Mouse (Mus musculus): ENCODE results near the gene Muc15. TPM values are rescaled to one million over a fixed set of nuclear protein-coding genes. Genes with fewer than 3 reads are reported as not detected.

Gene Muc15
- polyA plus RNA-seq (2015; fragmentation: Nextera tagmentation; extraction: Ambion mirVana): 0.05 TPM in 2 replicates

GRCm38 (mm10) chr2:110721290-110721753 lies at the start of gene Muc15:
Gene Muc15 (plus strand): TSS chr2:110721340.
- no peak within 1 kb of the TSS for H3K4me2 ChIP-seq
- H3K36me3 ChIP-seq: no peaks in the 10 kb centered on the region
- no peaks in the 10 kb centered on the region for H3K27me3 ChIP-seq
- no peaks in the 10 kb centered on the region for H3K4me1 ChIP-seq (replicated peaks)
- 46% methylated on average over 3 of the region's 3 CpGs for WGBS
- H3K4me3 ChIP-seq: no peak within 1 kb of the TSS
- no peak within 1 kb of the TSS for H3K9ac ChIP-seq
- no peaks in the 10 kb centered on the region for H3K9me3 ChIP-seq (replicated peaks)
- no peak for ATAC-seq (replicated peaks; ENCODE audit: insufficient number of reproducible peaks, insufficient read depth, low FRiP score, low read depth)
- H3K27ac ChIP-seq: no peak within 1 kb of the TSS

- no peaks in the 10 kb centered on the region for H3K27me3 ChIP-seq
- H3K36me3 ChIP-seq: no peaks in the 10 kb centered on the region
- WGBS: 91% methylated on average over 3 of the region's 3 CpGs
- H3K9ac ChIP-seq: no peak overlapping the region
- no peaks in the 10 kb centered on the region for H3K9me3 ChIP-seq (replicated peaks)
- ATAC-seq (replicated peaks; ENCODE audit: insufficient number of reproducible peaks, insufficient read depth, low FRiP score, low read depth): no peak
- H3K4me1 ChIP-seq (replicated peaks): no peaks in the 10 kb centered on the region
- H3K27ac ChIP-seq: no peak overlapping the region
- H3K4me3 ChIP-seq: no peak overlapping the region
- no peak overlapping the region for H3K4me2 ChIP-seq
Observed at GRCm38 (mm10) chr2:110709436-110709835, 11.7 kb upstream of the Muc15 start.

- H3K9ac ChIP-seq: no peak overlapping the region
- H3K4me1 ChIP-seq (replicated peaks): no peaks in the 10 kb centered on the region
- no peaks in the 10 kb centered on the region for H3K9me3 ChIP-seq (replicated peaks)
- H3K4me2 ChIP-seq: no peak overlapping the region
- no peaks in the 10 kb centered on the region for H3K27me3 ChIP-seq
- WGBS: 50% methylated on average over 10 of the region's 10 CpGs
- no peak overlapping the region for H3K4me3 ChIP-seq
- H3K36me3 ChIP-seq: no peaks in the 10 kb centered on the region
- ATAC-seq (replicated peaks; ENCODE audit: insufficient number of reproducible peaks, insufficient read depth, low FRiP score, low read depth): 0 out of 2 replicates have a peak, but pooled peaks have one; percentile 43
- H3K27ac ChIP-seq: no peak overlapping the region
Observed at GRCm38 (mm10) chr2:110710055-110710720, 11.0 kb upstream of the Muc15 start.

- Histone ChIP-seq H3K4me2 (no peak overlapping the region), H3K27me3 (no peaks in the 10 kb centered on the region), H3K9ac (no peak overlapping the region), H3K27ac (no peak overlapping the region), H3K4me1 (replicated peaks) (no peaks in the 10 kb centered on the region), H3K4me3 (no peak overlapping the region), H3K9me3 (replicated peaks) (no peaks in the 10 kb centered on the region), H3K36me3 (no peaks in the 10 kb centered on the region)
- ATAC-seq (replicated peaks; ENCODE audit: insufficient number of reproducible peaks, insufficient read depth, low FRiP score, low read depth): no peak
Observed at GRCm38 (mm10) chr2:110719051-110719450, 2.1 kb upstream of the Muc15 start.

GRCm38 (mm10) chr2:110722208-110722607 lies 1.1 kb downstream of the Muc15 start:
- H3K4me1 ChIP-seq (replicated peaks): no peaks in the 10 kb centered on the region
- no peaks in the 10 kb centered on the region for H3K9me3 ChIP-seq (replicated peaks)
- ATAC-seq (replicated peaks; ENCODE audit: insufficient number of reproducible peaks, insufficient read depth, low FRiP score, low read depth): no peak
- no peak overlapping the region for H3K4me2 ChIP-seq
- no peaks in the 10 kb centered on the region for H3K36me3 ChIP-seq
- 55% methylated on average over 1 of the region's 1 CpGs for WGBS
- H3K4me3 ChIP-seq: no peak overlapping the region
- H3K27me3 ChIP-seq: no peaks in the 10 kb centered on the region
- H3K9ac ChIP-seq: no peak overlapping the region
- H3K27ac ChIP-seq: no peak overlapping the region

- H3K27me3 ChIP-seq: no peaks in the 10 kb centered on the region
- H3K27ac ChIP-seq: no peak overlapping the region
- no peak for ATAC-seq (replicated peaks; ENCODE audit: insufficient number of reproducible peaks, insufficient read depth, low FRiP score, low read depth)
- no peaks in the 10 kb centered on the region for H3K36me3 ChIP-seq
- no peak overlapping the region for H3K4me2 ChIP-seq
- no peak overlapping the region for H3K9ac ChIP-seq
- no peaks in the 10 kb centered on the region for H3K4me1 ChIP-seq (replicated peaks)
- no peaks in the 10 kb centered on the region for H3K9me3 ChIP-seq (replicated peaks)
- no peak overlapping the region for H3K4me3 ChIP-seq
Observed at GRCm38 (mm10) chr2:110726106-110726505, 5.0 kb downstream of the Muc15 start.

GRCm38 (mm10) chr2:110737236-110737635 lies 16.1 kb downstream of the Muc15 start:
- no peaks in the 10 kb centered on the region for H3K9me3 ChIP-seq (replicated peaks)
- H3K36me3 ChIP-seq: no peaks in the 10 kb centered on the region
- WGBS: 63% methylated on average over 4 of the region's 4 CpGs
- H3K4me2 ChIP-seq: no peak overlapping the region
- no peaks in the 10 kb centered on the region for H3K4me1 ChIP-seq (replicated peaks)
- H3K27ac ChIP-seq: no peak overlapping the region
- H3K4me3 ChIP-seq: no peak overlapping the region
- H3K27me3 ChIP-seq: no peaks in the 10 kb centered on the region
- no peak overlapping the region for H3K9ac ChIP-seq
- ATAC-seq (replicated peaks; ENCODE audit: insufficient number of reproducible peaks, insufficient read depth, low FRiP score, low read depth): no peak

GRCm38 (mm10) chr2:110737981-110738380 lies 16.8 kb downstream of the Muc15 start:
- Histone ChIP-seq H3K4me1 (replicated peaks) (no peaks in the 10 kb centered on the region), H3K9ac (no peak overlapping the region), H3K4me2 (no peak overlapping the region), H3K36me3 (no peaks in the 10 kb centered on the region), H3K27ac (no peak overlapping the region), H3K4me3 (no peak overlapping the region), H3K9me3 (replicated peaks) (no peaks in the 10 kb centered on the region), H3K27me3 (no peaks in the 10 kb centered on the region)
- WGBS: 59% methylated on average over 2 of the region's 2 CpGs
- ATAC-seq (replicated peaks; ENCODE audit: insufficient number of reproducible peaks, insufficient read depth, low FRiP score, low read depth): no peak

GRCm38 (mm10) chr2:110739781-110740180 lies 18.6 kb downstream of the Muc15 start:
- H3K4me1 ChIP-seq (replicated peaks): no peaks in the 10 kb centered on the region
- no peaks in the 10 kb centered on the region for H3K27me3 ChIP-seq
- ATAC-seq (replicated peaks; ENCODE audit: insufficient number of reproducible peaks, insufficient read depth, low FRiP score, low read depth): no peak
- no peaks in the 10 kb centered on the region for H3K9me3 ChIP-seq (replicated peaks)
- no peaks in the 10 kb centered on the region for H3K36me3 ChIP-seq
- H3K9ac ChIP-seq: no peak overlapping the region
- 88% methylated on average over 1 of the region's 1 CpGs for WGBS
- no peak overlapping the region for H3K27ac ChIP-seq
- no peak overlapping the region for H3K4me2 ChIP-seq
- no peak overlapping the region for H3K4me3 ChIP-seq

GRCm38 (mm10) chr2:110740493-110740892 lies 19.4 kb downstream of the Muc15 start:
- Histone ChIP-seq H3K4me2 (no peak overlapping the region), H3K4me3 (no peak overlapping the region), H3K27me3 (no peaks in the 10 kb centered on the region), H3K36me3 (no peaks in the 10 kb centered on the region), H3K27ac (no peak overlapping the region), H3K9ac (no peak overlapping the region), H3K4me1 (replicated peaks) (no peaks in the 10 kb centered on the region), H3K9me3 (replicated peaks) (no peaks in the 10 kb centered on the region)
- 70% methylated on average over 1 of the region's 1 CpGs for WGBS
- ATAC-seq (replicated peaks; ENCODE audit: insufficient number of reproducible peaks, insufficient read depth, low FRiP score, low read depth): no peak

GRCm38 (mm10) chr2:110757556-110757955 lies 36.4 kb downstream of the Muc15 start:
- H3K4me3 ChIP-seq: no peak overlapping the region
- WGBS: 75% methylated on average over 2 of the region's 2 CpGs
- no peaks in the 10 kb centered on the region for H3K4me1 ChIP-seq (replicated peaks)

GRCm38 (mm10) chr2:110759434-110759833 lies 38.3 kb downstream of the Muc15 start:
- H3K9ac ChIP-seq: no peak overlapping the region
- no peaks in the 10 kb centered on the region for H3K9me3 ChIP-seq (replicated peaks)
- no peak for ATAC-seq (replicated peaks; ENCODE audit: insufficient number of reproducible peaks, insufficient read depth, low FRiP score, low read depth)
- H3K27me3 ChIP-seq: no peaks in the 10 kb centered on the region
- no peak overlapping the region for H3K4me2 ChIP-seq
- 84% methylated on average over 2 of the region's 2 CpGs for WGBS
- no peak overlapping the region for H3K4me3 ChIP-seq
- no peaks in the 10 kb centered on the region for H3K36me3 ChIP-seq
- H3K27ac ChIP-seq: no peak overlapping the region
- H3K4me1 ChIP-seq (replicated peaks): no peaks in the 10 kb centered on the region

More at GRCm38 (mm10) chr2:110757556-110757955, 36.4 kb downstream of the Muc15 start:
- ATAC-seq (replicated peaks; ENCODE audit: insufficient number of reproducible peaks, insufficient read depth, low FRiP score, low read depth): no peak
- H3K27me3 ChIP-seq: no peaks in the 10 kb centered on the region
- no peak overlapping the region for H3K4me2 ChIP-seq
- no peaks in the 10 kb centered on the region for H3K9me3 ChIP-seq (replicated peaks)
- H3K9ac ChIP-seq: no peak overlapping the region
- no peaks in the 10 kb centered on the region for H3K36me3 ChIP-seq
- H3K27ac ChIP-seq: no peak overlapping the region
